Mouse (Mus musculus) thymus, adult 2 months (tissue): ENCODE measurements around the gene Cd8a.

Experiments used
- CTCF ChIP-seq: fragments of 200-500 bp; IDR thresholded peaks from 2 replicates; pipeline ENCODE4 v1.5.1; 2012; ENCODE audit warnings: mild to moderate bottlenecking, control low read depth, low read length, moderate library complexity, borderline replicate concordance; ENCODE audit not compliant: control insufficient read depth, poor library complexity, insufficient read depth; ENCODE audit errors: extremely low read depth
- POLR2A ChIP-seq: fragments of 200-500 bp; IDR thresholded peaks from 2 replicates; pipeline ENCODE4 v1.6.1; 2012; ENCODE audit warnings: mild to moderate bottlenecking, low read length, control low read depth, moderate library complexity; ENCODE audit not compliant: control insufficient read depth, poor library complexity, insufficient read depth; ENCODE audit errors: extremely low read depth

- TF ChIP-seq CTCF (no peak), POLR2A (no peak)
These were observed 33.9 kb upstream of the Cd8a start for GRCm38 (mm10) chr6:71339351-71339750.
